In the genomic region with DNA sequence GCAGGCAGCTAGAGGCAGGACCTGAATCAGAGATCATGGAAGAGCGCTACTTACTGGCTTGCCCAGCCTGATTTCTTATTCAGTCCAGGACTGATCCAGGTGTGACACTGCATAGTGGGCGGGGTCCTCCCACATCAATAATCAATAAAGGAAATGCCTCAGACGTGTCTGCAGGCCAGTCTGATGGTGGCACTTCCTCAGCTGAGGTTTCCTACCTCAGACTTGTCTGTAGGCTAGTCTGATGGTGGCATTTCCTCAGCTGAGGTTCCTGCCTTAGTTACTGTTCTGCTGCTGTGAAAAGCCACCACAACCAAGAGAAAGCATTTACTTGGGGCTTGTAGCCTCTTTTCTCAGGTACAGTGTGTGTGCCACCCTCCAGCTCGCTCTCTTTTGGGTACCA, we compare ENCODE assay signal across 19 mouse cellular contexts.
"Had no signal": no experiment of that assay in that cellular context is flagged by ENCODE, and none has a peak within 500 bp of the region (broad histone marks: within the 10 kb centered on the region; RNA-seq: fewer than 3 reads in every experiment).

No protein-coding gene starts in this region.

- H3K9me3 ChIP-seq: limb, embryonic 13.5 days; lung, embryonic 15.5 days; midbrain, embryonic 12.5 days; neural tube, embryonic 12.5 days; stomach, embryonic 15.5 days had no signal

- H3K4me3 ChIP-seq: layer of hippocampus, adult 2 months; limb, embryonic 13.5 days; lung, embryonic 15.5 days; megakaryocyte, embryonic 14.5 days; midbrain, embryonic 12.5 days; myocyte; neural tube, embryonic 12.5 days; stomach, embryonic 15.5 days had no signal

- H3K27me3 ChIP-seq: limb, embryonic 13.5 days; lung, embryonic 15.5 days; megakaryocyte, embryonic 14.5 days; midbrain, embryonic 12.5 days; neural tube, embryonic 12.5 days; stomach, embryonic 15.5 days had no signal

- H3K36me3 ChIP-seq: limb, embryonic 13.5 days; lung, embryonic 15.5 days; midbrain, embryonic 12.5 days; neural tube, embryonic 12.5 days; stomach, embryonic 15.5 days had no signal

- H3K27ac ChIP-seq: layer of hippocampus, adult 2 months; limb, embryonic 13.5 days; lung, embryonic 15.5 days; macrophage; midbrain, embryonic 12.5 days; neural tube, embryonic 12.5 days; stomach, embryonic 15.5 days had no signal

- H3K4me1 ChIP-seq: limb, embryonic 13.5 days had no signal

- H3K9ac ChIP-seq: limb, embryonic 13.5 days; lung, embryonic 15.5 days; midbrain, embryonic 12.5 days; neural tube, embryonic 12.5 days; stomach, embryonic 15.5 days had no signal

- H3K4me2 ChIP-seq: limb, embryonic 13.5 days; lung, embryonic 15.5 days; midbrain, embryonic 12.5 days; neural tube, embryonic 12.5 days; stomach, embryonic 15.5 days had no signal

- DNase-seq: kidney, adult 11 months; kidney, postnatal 10 days; kidney, postnatal 4 days; left cerebral cortex, postnatal 4 days; lung, postnatal 14 days; retina, postnatal 1 day; right cerebral cortex, postnatal 4 days; spleen, adult 18-20 months; thymus, adult 2 months; thymus, postnatal 36 days had no signal
